Mouse (Mus musculus): ENCODE data around the gene Fxyd7. TPM values are rescaled to one million over a fixed set of nuclear protein-coding genes. Genes with fewer than 3 reads are reported as not detected.

Gene Fxyd7
- polyA plus RNA-seq (2012; fragmentation: generic; extraction: Trizol), result 1 to 10 TPM in 1 of 2 experiments, under 1 TPM in 1; 0.15 to 3.2 TPM

DNA sequence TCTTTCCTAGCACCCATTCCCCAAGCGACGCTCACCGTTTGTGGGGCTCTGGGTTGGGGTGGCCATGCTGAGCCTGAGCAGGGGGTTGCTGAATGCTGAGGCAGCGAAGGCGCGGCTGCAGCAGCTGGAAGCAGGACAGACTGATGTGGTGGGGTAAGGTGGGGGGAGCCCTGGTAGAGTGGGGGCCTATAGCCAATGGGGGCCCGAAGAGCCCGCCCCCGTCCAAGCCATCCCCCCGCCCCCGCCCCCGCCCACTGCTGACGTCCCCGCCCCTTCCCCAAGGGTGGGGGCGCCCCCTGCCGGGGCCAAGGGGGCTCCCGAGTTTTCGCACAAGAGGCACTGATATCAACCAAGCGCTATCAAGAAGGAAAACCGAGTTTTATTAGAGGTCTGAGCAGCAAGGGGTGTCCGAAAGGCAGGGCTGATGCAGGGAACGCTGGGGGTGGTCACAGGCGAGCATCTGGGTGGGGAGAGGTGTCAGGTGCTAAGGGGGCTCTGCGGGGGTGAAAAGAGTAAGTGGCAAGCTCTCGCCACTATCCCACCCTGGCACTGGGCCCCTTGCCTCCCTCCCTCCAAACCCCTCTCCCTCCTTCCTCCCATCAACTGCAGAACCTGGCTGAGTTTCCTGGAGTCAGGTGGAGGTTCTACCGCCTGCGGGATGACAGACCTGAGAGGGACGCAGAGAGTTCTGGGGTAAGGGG is at the start of gene Fxyd7:
Gene Fxyd7 (minus strand): TSS at position 147 of the 701 bp plus-strand sequence.

DNA sequence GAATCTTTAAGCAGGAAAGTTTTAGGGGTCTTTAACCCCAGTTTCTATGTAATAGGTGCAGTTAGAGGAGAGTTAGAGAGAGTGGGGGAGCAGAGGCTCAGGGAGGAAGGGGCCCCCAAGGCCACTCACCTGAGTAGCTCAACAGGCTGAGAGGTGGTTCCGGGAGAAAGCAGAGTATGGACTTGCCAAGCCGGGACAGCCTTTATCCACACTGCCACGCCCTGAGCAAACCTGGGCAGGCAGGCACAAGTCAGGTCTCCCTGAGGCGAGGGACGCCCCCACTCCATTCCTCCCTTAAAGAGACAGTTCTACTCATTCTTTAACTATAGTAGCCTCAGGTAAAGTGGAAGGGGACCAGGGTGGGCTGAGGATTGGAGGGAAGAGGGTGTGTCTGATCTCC is 25.2 kb upstream of the Fxyd7 start, which contains the start of gene Fxyd3:
Gene Fxyd3 (minus strand): TSS at position 213 of the 400 bp plus-strand sequence.

DNA sequence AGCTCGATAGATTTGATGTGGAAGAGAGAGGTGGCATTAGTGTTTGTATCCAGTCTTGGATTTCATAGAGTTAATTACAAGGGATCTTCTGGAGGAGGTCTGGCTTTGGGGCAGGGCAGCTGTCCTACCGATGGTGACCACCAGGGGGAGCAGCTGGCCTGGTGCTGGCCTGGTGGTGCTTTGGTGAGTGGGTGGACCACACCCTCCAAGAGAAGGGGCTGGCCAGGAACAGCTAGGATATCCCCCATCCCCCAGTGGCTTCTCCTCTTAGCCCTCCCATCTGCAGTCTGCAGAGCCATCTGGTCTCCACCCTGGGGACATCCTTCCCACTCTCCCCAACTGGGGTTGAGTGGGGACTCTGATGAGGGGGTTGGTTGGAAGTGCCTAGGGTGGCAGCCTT is 7.8 kb upstream of the Fxyd7 start, which contains the start of gene Lgi4:
Gene Lgi4 (plus strand): TSS at position 235 of the 400 bp plus-strand sequence.

DNA sequence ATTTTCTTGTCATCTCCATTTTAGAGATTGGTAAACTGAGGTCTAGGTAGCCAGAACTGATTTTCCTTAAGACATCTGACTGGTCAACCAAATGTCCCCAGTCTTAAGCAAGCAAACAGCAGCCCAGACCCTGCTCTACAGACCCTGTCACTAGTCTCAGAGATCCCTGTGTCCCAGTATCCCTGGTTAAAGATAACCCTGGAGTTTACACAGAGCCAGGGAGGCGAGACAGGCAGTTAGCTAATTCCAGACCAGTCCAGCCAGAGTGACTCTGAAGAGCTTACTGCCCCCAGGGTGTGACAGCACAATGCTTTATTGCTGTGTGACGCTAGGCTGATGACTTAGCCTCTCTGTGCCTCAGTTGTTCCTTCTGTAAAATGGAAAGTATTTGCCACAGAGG is 5.8 kb upstream of the Fxyd7 start, which contains the start of gene Fxyd1:
Gene Fxyd1 (minus strand): TSS at position 129 of the 400 bp plus-strand sequence.

DNA sequence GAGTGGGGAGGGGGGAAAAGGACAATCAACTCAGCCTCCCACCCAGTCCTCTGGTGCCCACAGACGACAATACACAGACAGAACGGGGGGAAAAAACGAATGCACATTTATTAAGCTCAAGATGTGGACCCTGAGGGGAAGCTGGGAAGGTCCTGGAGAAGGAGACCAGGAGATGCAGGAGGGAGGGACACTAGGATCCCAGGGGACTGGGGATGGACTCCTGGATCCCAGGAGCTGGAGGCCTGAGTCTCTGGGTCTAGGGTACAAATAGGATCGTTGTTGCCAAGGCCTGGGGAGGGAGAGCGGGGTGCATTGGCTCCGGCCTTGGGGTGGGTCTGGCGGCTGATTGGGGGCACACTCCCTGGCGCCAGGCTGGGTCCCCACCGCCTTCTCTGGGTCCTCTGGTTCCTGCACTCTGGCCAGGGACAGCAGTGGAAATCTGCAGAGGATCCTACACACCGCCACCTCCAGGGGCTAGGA is 8.8 kb downstream of the Fxyd7 start, which contains the start of gene Fxyd5:
Gene Fxyd5 (minus strand): TSS at position 51 of the 480 bp plus-strand sequence.

Other genes with a start within 250 kb of the Fxyd7 start
- gene Ffar2, start 227.7 kb downstream of the Fxyd7 start, polyA plus RNA-seq (2012; fragmentation: generic; extraction: Trizol), result not detected
- gene Ffar3, start 195.3 kb downstream of the Fxyd7 start, polyA plus RNA-seq (2012; fragmentation: generic; extraction: Trizol), result not detected
- gene Ffar1, start 189.9 kb downstream of the Fxyd7 start, polyA plus RNA-seq (2012; fragmentation: generic; extraction: Trizol), result not detected
- under 1 TPM in 1 of 2 experiments, not detected in 1; 0.01 TPM for gene Cd22, start 171.1 kb downstream of the Fxyd7 start, polyA plus RNA-seq (2012; fragmentation: generic; extraction: Trizol)
- under 1 TPM; 0.01 TPM for gene Mag, start 136.6 kb downstream of the Fxyd7 start, polyA plus RNA-seq (2012; fragmentation: generic; extraction: Trizol)
- gene Hamp2, start 126.8 kb downstream of the Fxyd7 start, polyA plus RNA-seq (2012; fragmentation: generic; extraction: Trizol), result not detected
- gene Hamp, start 107.4 kb downstream of the Fxyd7 start, polyA plus RNA-seq (2012; fragmentation: generic; extraction: Trizol), result not detected
- 10 to 100 TPM; 71.5 to 88.2 TPM for gene Usf2, start 94.7 kb downstream of the Fxyd7 start, polyA plus RNA-seq (2012; fragmentation: generic; extraction: Trizol)
- gene Lsr, start 78.0 kb downstream of the Fxyd7 start, polyA plus RNA-seq (2012; fragmentation: generic; extraction: Trizol), result under 1 TPM; 0.02 to 0.09 TPM
- gene Fam187b, start 77.7 kb downstream of the Fxyd7 start, polyA plus RNA-seq (2012; fragmentation: generic; extraction: Trizol), result under 1 TPM in 1 of 2 experiments, not detected in 1; 0.06 TPM
- 100 to 1,000 TPM; 125 to 479 TPM for gene Fxyd5, start 9.0 kb downstream of the Fxyd7 start, polyA plus RNA-seq (2012; fragmentation: generic; extraction: Trizol)
- gene Fxyd1, start 5.7 kb upstream of the Fxyd7 start, polyA plus RNA-seq (2012; fragmentation: generic; extraction: Trizol), result 100 to 1,000 TPM in 1 of 2 experiments, 1 to 10 TPM in 1; 1.7 to 401 TPM
- gene Lgi4, start 7.9 kb upstream of the Fxyd7 start, polyA plus RNA-seq (2012; fragmentation: generic; extraction: Trizol), result 1 to 10 TPM in 1 of 2 experiments, under 1 TPM in 1; 0.30 to 7.8 TPM
- 1 to 10 TPM in 1 of 2 experiments, under 1 TPM in 1; 0.46 to 5.8 TPM for gene Fxyd3, start 25.2 kb upstream of the Fxyd7 start, polyA plus RNA-seq (2012; fragmentation: generic; extraction: Trizol)
- gene Hpn, start 63.8 kb upstream of the Fxyd7 start, polyA plus RNA-seq (2012; fragmentation: generic; extraction: Trizol), result under 1 TPM; 0.07 to 0.81 TPM
- 10 to 100 TPM; 16.2 to 38.9 TPM for gene Scn1b, start 75.5 kb upstream of the Fxyd7 start, polyA plus RNA-seq (2012; fragmentation: generic; extraction: Trizol)
- gene Gramd1a, start 104.4 kb upstream of the Fxyd7 start, polyA plus RNA-seq (2012; fragmentation: generic; extraction: Trizol), result 10 to 100 TPM; 10.9 to 53.2 TPM
- gene Scgb2b2, start 239.0 kb upstream of the Fxyd7 start, polyA plus RNA-seq (2012; fragmentation: generic; extraction: Trizol), result not detected
- gene Scgb1b2, start 240.4 kb upstream of the Fxyd7 start, polyA plus RNA-seq (2012; fragmentation: generic; extraction: Trizol), result not detected